Mouse (Mus musculus) midbrain, embryonic 13.5 days (tissue): ENCODE measurements around the gene Stac. TPM values are rescaled to one million over a fixed set of nuclear protein-coding genes. Genes with fewer than 3 reads are reported as not detected.

Experiments
- ATAC-seq: fragments of 200-750 bp; cut with Nextera tagmentation; 2 replicates; pipeline ENCODE4 v1.8.0; 2017; ENCODE audit warnings: mild to moderate bottlenecking, moderate TSS enrichment, moderate library complexity
- H3K27ac ChIP-seq: fragments of 300-500 bp; sonication (generic); 2 replicates; pipeline ENCODE4 v1.5.1; 2015; ENCODE audit warnings: inconsistent platforms, mild to moderate bottlenecking, moderate library complexity
- H3K27me3 ChIP-seq: fragments of 300-500 bp; sonication (generic); 2 replicates; pipeline ENCODE4 v1.6.1; 2015; ENCODE audit warnings: mild to moderate bottlenecking, inconsistent platforms
- H3K36me3 ChIP-seq: fragments of 300-500 bp; sonication (generic); 2 replicates; pipeline ENCODE4 v1.6.1; 2015; ENCODE audit warnings: mild to moderate bottlenecking, inconsistent platforms
- H3K4me1 ChIP-seq: fragments of 300-500 bp; sonication (generic); replicated peaks from 2 replicates; pipeline ENCODE4 v1.6.1; 2015; ENCODE audit warnings: inconsistent platforms
- H3K4me2 ChIP-seq: fragments of 300-500 bp; sonication (generic); replicated peaks from 2 replicates; pipeline ENCODE4 v1.6.1; 2015; ENCODE audit warnings: moderate library complexity, mild to moderate bottlenecking, inconsistent platforms
- H3K4me3 ChIP-seq: fragments of 300-500 bp; sonication (generic); replicated peaks from 2 replicates; pipeline ENCODE4 v1.5.1; 2015; ENCODE audit warnings: mild to moderate bottlenecking, inconsistent platforms
- H3K9ac ChIP-seq: fragments of 300-500 bp; sonication (generic); replicated peaks from 2 replicates; pipeline ENCODE4 v1.6.1; 2015; ENCODE audit warnings: mild to moderate bottlenecking, inconsistent platforms
- H3K9me3 ChIP-seq: fragments of 300-500 bp; sonication (generic); 2 replicates; pipeline ENCODE4 v1.6.1; 2016; ENCODE audit warnings: mild to moderate bottlenecking, inconsistent platforms
- WGBS: fragments of 180-500 bp; shearing (Covaris S2); methylation state at CpG from one replicate; pipeline ENCODE4 v1.1.7; 2015; 5-methylcytosine and 5-hydroxymethylcytosine counted together
- polyA plus RNA-seq: library from polyadenylated mRNA; unstranded; fragments of >200 nt; fragmentation: Nextera tagmentation; extraction: Ambion mirVana; gene quantifications from 2 replicates; pipeline ENCODE4 v1.2.1, GENCODE M21; 2015

Gene Stac
- polyA plus RNA-seq, 1 experiment from 2014 or later, result 1.7 TPM

DNA sequence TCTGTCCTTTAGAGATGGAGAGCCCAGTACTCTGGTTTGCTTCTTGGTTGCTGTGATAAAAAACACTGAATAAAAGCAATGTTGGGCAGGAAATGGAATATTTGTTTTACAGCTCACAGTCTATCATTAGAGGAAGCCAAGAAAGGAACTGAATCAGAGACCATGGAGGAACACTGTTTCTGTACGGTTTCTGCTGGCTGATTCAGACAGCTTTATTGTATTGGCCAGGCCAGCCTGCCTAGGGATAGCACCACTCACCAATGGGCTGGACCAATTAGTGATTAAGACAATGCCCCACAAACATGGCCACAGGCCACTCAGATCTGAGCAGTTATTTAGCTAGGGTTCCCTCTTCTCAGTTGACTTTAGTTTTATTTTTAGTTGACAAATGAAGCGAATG lies 6.0 kb downstream of the Stac start:
- no peak overlapping the region for H3K4me3 ChIP-seq
- H3K36me3 ChIP-seq, result no peaks in the 10 kb centered on the region
- H3K4me1 ChIP-seq, result no peaks in the 10 kb centered on the region
- H3K27me3 ChIP-seq, result peaks cover 15% of the 10 kb centered on the region
- H3K4me2 ChIP-seq, result no peak overlapping the region
- 79% methylated on average over 2 of the region's 2 CpGs for WGBS
- H3K9ac ChIP-seq, result no peak overlapping the region
- H3K9me3 ChIP-seq, result no peaks in the 10 kb centered on the region
- no peak for ATAC-seq
- no peak overlapping the region for H3K27ac ChIP-seq

DNA sequence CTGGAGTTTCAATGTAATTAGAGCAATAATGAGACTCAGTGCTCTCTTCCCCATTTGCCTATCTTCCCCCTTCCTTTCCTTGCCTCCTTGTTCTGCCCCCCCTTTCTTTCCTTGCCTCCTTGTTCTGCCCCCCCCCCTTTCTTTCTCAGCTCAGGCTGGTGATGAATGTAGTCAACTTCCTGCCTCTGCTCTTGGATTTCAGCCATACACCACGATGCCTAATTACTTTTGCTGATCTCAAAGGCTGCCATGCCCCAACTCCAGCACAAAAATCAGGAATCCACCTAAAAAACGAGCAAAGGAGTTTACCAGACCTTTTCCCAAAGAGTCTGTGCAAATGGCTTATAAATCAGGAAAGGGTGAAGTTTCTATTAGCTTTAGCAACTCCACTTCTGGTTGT lies 10.6 kb downstream of the Stac start:
- 58% methylated on average over 2 of the region's 2 CpGs for WGBS
- Histone ChIP-seq H3K9ac (no peak overlapping the region), H3K4me2 (no peak overlapping the region), H3K27me3 (no peaks in the 10 kb centered on the region), H3K36me3 (no peaks in the 10 kb centered on the region), H3K4me1 (no peaks in the 10 kb centered on the region), H3K27ac (no peak overlapping the region), H3K9me3 (no peaks in the 10 kb centered on the region), H3K4me3 (no peak overlapping the region)
- ATAC-seq, result no peak

DNA sequence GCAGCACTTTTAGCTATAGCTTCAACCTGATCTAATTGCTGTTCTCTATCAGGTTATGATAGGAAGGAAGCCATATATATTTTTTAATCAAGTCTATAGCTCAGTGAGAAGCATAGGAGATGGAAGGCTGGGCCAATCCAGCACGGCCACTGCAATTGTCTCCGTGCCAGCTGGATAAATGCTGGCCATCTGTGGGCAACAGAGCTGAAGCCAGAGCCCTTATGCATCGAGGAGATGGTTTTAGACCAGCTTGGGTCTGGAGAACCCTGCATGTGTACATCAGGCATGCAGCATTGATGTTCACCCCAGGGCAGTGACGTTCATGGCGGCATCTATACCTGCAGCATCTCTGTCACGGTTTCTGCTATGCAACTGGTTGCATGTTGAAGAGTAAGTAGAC lies 20.3 kb downstream of the Stac start:
- WGBS, result 91% methylated on average over 6 of the region's 6 CpGs
- Histone ChIP-seq H3K27ac (no peak overlapping the region), H3K36me3 (no peaks in the 10 kb centered on the region), H3K27me3 (no peaks in the 10 kb centered on the region), H3K9me3 (no peaks in the 10 kb centered on the region), H3K9ac (no peak overlapping the region), H3K4me2 (no peak overlapping the region), H3K4me1 (no peaks in the 10 kb centered on the region), H3K4me3 (no peak overlapping the region)
- ATAC-seq, result no peak

DNA sequence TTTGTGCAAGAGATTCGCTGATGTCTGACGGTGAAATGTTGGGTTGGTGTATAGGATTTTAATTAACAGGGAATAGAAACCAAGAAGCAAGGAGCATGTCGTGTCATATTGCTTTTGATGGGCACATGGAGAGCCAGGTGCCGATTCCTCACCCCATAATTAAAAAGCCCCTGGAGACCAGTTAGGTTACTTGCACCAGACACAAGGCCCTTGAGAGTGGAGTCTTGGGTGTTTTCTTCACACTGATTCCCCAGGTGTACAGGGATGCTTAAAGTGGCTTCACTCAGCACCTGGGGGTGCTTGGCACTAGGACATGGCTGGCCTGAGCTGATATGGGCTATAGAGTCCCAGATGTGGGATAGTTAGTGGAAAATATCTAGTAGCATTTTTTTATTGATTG lies 35.1 kb downstream of the Stac start:
- no peak overlapping the region for H3K4me3 ChIP-seq

DNA sequence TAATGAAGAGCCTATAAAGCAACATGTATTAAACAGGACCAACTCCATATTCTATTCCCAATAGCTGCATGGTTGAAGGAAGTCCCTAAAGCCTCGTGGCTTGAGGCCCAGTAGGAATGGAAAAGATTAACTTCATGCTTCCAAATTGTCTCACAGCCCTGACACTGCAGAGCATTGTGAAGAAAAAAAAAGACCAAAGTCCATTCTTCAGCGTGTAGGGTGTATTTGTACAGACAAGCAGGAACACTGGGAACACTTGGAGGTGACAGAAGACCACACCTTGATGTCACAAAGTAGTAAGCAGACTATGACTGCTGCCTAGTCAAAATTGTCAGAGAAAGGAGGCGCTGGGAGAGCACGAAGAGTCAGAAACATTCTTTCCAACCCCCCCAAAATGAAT lies 45.9 kb downstream of the Stac start:
- H3K4me3 ChIP-seq, result no peak overlapping the region
- H3K9ac ChIP-seq, result no peak overlapping the region
- no peak overlapping the region for H3K4me2 ChIP-seq
- ATAC-seq, result no peak
- H3K27ac ChIP-seq, result no peak overlapping the region
- no peaks in the 10 kb centered on the region for H3K36me3 ChIP-seq
- no peaks in the 10 kb centered on the region for H3K9me3 ChIP-seq
- 78% methylated on average over 4 of the region's 4 CpGs for WGBS
- no peaks in the 10 kb centered on the region for H3K4me1 ChIP-seq
- H3K27me3 ChIP-seq, result no peaks in the 10 kb centered on the region

More for the DNA sequence above, 35.1 kb downstream of the Stac start:
- H3K9ac ChIP-seq, result no peak overlapping the region
- no peak for ATAC-seq
- 76% methylated on average over 4 of the region's 4 CpGs for WGBS
- H3K27me3 ChIP-seq, result no peaks in the 10 kb centered on the region
- no peak overlapping the region for H3K27ac ChIP-seq
- H3K36me3 ChIP-seq, result no peaks in the 10 kb centered on the region
- H3K4me2 ChIP-seq, result no peak overlapping the region
- no peaks in the 10 kb centered on the region for H3K4me1 ChIP-seq
- no peaks in the 10 kb centered on the region for H3K9me3 ChIP-seq

DNA sequence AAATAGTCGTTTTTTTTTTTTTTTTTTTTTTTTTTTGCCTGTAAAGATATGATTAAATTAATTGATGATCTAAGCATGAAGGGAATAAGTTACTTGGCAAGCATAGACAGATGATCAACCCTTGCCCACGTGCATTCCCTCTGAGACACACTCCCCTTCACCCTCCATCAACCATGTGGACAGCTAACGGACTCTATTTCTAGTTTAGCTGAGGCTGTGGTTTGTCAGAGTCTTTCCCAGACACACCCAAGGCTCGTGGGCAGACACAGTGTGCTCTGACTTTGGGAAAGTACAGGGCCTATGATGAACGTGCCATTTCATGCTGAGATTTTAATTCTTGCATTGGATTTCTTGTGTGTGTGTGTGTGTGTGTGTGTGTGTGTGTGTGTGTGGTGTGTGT lies 46.8 kb downstream of the Stac start:
- Histone ChIP-seq H3K27ac (no peak overlapping the region), H3K36me3 (no peaks in the 10 kb centered on the region), H3K9ac (no peak overlapping the region), H3K4me3 (no peak overlapping the region), H3K4me1 (no peaks in the 10 kb centered on the region), H3K9me3 (no peaks in the 10 kb centered on the region), H3K27me3 (no peaks in the 10 kb centered on the region), H3K4me2 (no peak overlapping the region)
- 70% methylated on average over 5 of the region's 5 CpGs for WGBS
- ATAC-seq, result no peak

DNA sequence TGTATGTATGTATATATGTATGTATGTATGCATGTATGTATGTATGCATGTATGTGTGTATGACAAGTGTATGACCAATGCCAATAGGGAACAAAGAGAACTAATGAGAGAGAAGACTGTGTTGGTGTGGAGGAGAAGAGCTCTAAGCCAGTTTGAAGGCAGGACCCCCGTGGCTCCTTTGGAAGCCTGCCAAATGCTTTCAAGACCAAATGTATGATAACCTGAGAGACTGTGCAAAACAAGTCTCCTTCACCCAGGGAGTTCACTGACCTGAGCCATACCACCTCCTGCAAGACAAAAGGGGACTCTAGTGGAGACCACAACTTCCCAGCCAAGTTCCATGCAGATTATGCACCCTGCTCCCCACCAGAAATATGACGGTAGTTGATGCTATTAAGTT lies 52.5 kb downstream of the Stac start:
- no peak overlapping the region for H3K9ac ChIP-seq
- no peak for ATAC-seq
- H3K4me2 ChIP-seq, result no peak overlapping the region
- H3K27me3 ChIP-seq, result no peaks in the 10 kb centered on the region
- H3K9me3 ChIP-seq, result no peaks in the 10 kb centered on the region
- H3K4me3 ChIP-seq, result no peak overlapping the region
- H3K36me3 ChIP-seq, result no peaks in the 10 kb centered on the region
- H3K27ac ChIP-seq, result no peak overlapping the region
- H3K4me1 ChIP-seq, result no peaks in the 10 kb centered on the region
- 66% methylated on average over 2 of the region's 2 CpGs for WGBS

DNA sequence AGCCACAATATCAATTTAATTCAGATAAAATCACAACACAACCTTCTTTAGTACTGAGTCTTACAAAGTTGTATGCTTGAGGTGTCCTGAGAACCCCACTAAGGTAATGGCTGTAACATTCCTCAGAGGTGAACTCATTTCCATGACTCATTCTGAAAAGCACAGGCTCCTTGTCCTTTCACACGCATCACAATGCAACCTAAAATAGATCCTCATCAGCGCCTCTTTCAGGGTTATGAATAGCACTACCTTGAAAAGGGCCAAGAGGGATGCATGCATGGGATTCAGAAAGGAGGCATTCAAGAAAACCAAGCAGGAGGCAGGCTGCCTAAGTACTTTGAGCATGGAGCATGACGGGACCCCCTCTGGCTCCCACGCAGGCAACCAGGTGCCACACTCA lies 57.3 kb downstream of the Stac start:
- Histone ChIP-seq H3K4me3 (no peak overlapping the region), H3K4me2 (no peak overlapping the region), H3K4me1 (no peaks in the 10 kb centered on the region), H3K27ac (no peak overlapping the region), H3K27me3 (no peaks in the 10 kb centered on the region), H3K36me3 (no peaks in the 10 kb centered on the region), H3K9ac (no peak overlapping the region), H3K9me3 (no peaks in the 10 kb centered on the region)
- no peak for ATAC-seq
- WGBS, result 57% methylated on average over 4 of the region's 4 CpGs

DNA sequence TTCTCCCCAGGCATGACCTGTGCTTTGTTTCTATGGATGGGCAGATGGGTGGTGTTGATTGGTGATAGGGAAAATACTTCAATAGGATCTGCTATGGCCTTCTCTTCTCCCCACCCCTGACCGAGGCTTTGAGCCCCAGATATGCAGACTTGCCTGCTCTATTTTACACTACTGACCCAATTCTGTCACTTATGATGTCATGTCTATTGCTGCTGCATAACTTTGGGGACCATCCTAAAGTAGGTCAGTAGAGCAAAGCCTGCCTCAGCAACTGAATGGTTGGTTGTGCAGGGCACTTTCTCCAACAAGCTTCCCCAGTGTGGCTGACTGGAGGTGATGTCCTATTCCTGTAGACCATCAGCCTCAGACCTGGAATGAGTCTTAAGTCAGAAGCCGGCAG lies 69.0 kb downstream of the Stac start:
- H3K27ac ChIP-seq, result no peak overlapping the region
- no peak overlapping the region for H3K4me2 ChIP-seq
- no peaks in the 10 kb centered on the region for H3K27me3 ChIP-seq
- no peaks in the 10 kb centered on the region for H3K4me1 ChIP-seq
- H3K36me3 ChIP-seq, result no peaks in the 10 kb centered on the region
- 92% methylated on average over 2 of the region's 2 CpGs for WGBS
- H3K4me3 ChIP-seq, result no peak overlapping the region
- no peak for ATAC-seq
- H3K9ac ChIP-seq, result no peak overlapping the region
- H3K9me3 ChIP-seq, result no peaks in the 10 kb centered on the region

DNA sequence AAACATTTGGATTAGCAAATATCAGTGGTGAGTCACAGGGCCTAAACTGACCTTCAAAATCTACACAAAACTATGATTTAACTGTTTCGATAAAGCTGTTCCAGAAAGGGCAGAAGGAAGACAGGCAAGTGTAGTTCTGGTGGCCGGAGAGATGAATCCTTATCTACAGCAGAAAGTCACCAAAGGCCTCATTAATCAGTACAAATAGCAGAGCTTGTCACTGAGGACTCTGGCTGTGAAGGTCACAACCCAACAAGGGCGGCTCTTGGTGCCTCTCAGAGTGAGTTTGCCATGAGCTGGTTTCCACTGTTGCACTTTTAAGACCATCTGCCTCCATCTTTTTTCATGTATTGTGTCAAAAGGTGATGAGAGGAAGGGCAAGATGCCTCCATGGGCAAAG lies 78.8 kb downstream of the Stac start:
- no peak overlapping the region for H3K27ac ChIP-seq
- H3K4me3 ChIP-seq, result no peak overlapping the region
- WGBS, result 91% methylated on average over 3 of the region's 3 CpGs
- H3K36me3 ChIP-seq, result no peaks in the 10 kb centered on the region
- H3K9ac ChIP-seq, result no peak overlapping the region
- ATAC-seq, result no peak
- H3K4me1 ChIP-seq, result no peaks in the 10 kb centered on the region
- H3K27me3 ChIP-seq, result no peaks in the 10 kb centered on the region
- H3K4me2 ChIP-seq, result no peak overlapping the region
- H3K9me3 ChIP-seq, result no peaks in the 10 kb centered on the region

DNA sequence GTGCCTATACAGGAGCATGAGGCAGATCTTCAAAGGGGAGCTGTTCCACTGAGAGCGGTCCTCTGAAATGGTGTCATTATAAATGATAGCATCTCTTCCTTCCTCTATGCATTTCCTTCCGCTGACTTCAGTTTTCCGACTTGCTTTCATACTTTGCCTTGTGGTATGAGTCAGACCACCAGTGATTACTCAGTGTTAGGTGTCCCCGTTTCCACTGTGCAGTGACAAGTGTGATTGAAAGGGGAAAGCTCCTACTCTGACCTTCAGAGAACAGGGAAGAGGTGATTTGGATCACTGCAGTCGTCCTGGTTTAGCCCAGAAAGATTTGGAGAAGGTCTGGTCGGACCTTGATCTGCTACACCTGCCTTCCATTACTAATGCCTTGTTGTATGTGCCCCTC lies 81.4 kb downstream of the Stac start:
- Histone ChIP-seq H3K4me1 (no peaks in the 10 kb centered on the region), H3K27ac (no peak overlapping the region), H3K4me2 (no peak overlapping the region), H3K4me3 (no peak overlapping the region), H3K27me3 (no peaks in the 10 kb centered on the region), H3K9me3 (no peaks in the 10 kb centered on the region), H3K36me3 (no peaks in the 10 kb centered on the region), H3K9ac (no peak overlapping the region)
- no peak for ATAC-seq
- 83% methylated on average over 6 of the region's 6 CpGs for WGBS

DNA sequence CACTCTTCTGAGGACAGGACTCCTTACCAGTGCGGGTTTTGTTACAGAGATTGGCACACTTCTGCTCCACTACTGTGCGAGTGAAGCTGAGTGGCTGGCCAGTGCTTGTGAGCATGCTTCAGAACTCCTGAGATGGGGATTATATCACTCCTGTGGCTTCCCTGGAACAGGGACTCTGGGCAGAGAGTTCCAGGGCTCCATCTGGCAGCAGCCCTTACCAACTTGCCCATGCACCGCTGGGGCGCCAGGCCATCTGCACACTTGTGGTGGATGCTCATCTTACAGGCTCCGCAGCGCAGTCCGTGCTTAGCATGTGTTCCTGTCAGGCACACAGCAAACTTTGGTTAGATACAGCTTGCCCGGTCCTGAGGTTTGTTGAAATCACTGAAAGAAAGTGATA lies 83.5 kb downstream of the Stac start:
- H3K9me3 ChIP-seq, result no peaks in the 10 kb centered on the region
- H3K4me2 ChIP-seq, result no peak overlapping the region
- H3K4me3 ChIP-seq, result no peak overlapping the region
- H3K9ac ChIP-seq, result no peak overlapping the region
- H3K4me1 ChIP-seq, result no peaks in the 10 kb centered on the region
- WGBS, result 91% methylated on average over 8 of the region's 8 CpGs
- H3K27me3 ChIP-seq, result no peaks in the 10 kb centered on the region
- no peak overlapping the region for H3K27ac ChIP-seq
- H3K36me3 ChIP-seq, result no peaks in the 10 kb centered on the region
- ATAC-seq, result no peak

DNA sequence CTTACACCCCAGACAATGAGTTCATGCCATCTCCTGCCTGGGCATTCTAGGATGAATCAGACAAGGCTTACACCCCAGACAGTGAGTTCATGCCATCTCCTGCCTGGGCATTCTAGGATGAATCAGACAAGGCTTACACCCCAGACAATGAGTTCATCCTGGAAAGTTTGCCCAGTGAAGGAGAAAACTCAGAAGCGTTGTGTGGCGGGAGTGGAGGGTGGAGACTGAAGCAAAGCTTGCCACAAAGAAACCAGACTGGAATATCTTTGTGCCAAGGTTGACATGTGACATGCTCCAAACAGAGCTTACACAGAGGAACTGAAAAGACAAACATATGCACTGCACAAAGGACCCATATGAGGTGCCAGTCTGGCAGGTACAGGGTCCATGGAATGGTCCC lies 102.6 kb downstream of the Stac start:
- H3K4me2 ChIP-seq, result no peak overlapping the region
- no peaks in the 10 kb centered on the region for H3K36me3 ChIP-seq
- H3K4me1 ChIP-seq, result no peaks in the 10 kb centered on the region
- no peak for ATAC-seq
- no peak overlapping the region for H3K9ac ChIP-seq
- no peaks in the 10 kb centered on the region for H3K27me3 ChIP-seq
- WGBS, result 84% methylated on average over 2 of the region's 2 CpGs
- H3K27ac ChIP-seq, result no peak overlapping the region
- H3K9me3 ChIP-seq, result no peaks in the 10 kb centered on the region
- no peak overlapping the region for H3K4me3 ChIP-seq
